Mouse (Mus musculus) kidney, postnatal 4 days (tissue): ENCODE data around the gene Utp18.

ENCODE experiments used
- DNase-seq, 2 experiments: peaks; one replicate each; pipeline ENCODE4 v3.0.0; 2021; ENCODE audit warnings: mixed read lengths in 2 of 2

Utp18 gene

GRCm38 (mm10) chr11:93828619-93829326 lies 56.8 kb downstream of the Utp18 start:
- no peak for DNase-seq

DNA sequence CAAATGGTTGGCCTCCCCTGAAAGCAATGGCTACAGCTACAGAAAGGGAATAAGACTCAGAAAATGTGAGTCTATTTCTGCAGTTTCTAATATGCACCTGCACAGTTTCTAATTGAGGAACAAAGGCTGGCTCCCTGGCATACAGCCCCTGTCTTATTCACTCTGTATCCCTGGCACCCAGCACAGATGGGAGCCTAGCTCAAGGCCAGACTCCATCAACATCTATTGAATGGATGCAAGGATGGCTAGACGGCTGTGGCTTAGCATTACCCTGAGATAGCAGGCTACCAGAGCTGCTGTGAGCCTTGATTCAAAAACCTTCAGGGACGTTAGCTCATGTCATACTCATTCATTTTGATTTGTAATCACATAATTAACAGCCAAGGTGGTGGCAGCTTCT lies 63.3 kb downstream of the Utp18 start:
- no peak for DNase-seq

DNA sequence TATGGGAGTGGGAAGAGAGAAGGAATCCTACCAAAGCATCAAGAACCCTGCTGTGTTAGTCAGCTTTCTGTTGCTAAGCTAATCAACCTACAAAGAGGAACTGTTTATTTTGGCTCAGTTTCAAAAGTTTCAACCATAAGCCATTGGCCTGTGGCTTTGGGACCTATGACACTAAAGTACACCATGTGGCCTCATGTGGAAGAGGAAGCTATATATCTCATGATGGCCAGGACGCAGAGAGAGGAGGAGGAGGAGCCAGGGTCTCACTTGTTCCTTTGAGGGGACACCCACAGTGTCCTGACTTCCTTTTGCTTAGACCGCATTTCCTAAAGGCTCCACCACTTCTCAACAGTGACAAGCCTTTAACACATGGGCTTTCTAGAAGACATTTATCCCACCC lies 64.0 kb downstream of the Utp18 start:
- DNase-seq = peak in 1 of 2 experiments; percentile 13

- DNase-seq = no peak
Measured at GRCm38 (mm10) chr11:93817966-93818738, 67.4 kb downstream of the Utp18 start.

DNA sequence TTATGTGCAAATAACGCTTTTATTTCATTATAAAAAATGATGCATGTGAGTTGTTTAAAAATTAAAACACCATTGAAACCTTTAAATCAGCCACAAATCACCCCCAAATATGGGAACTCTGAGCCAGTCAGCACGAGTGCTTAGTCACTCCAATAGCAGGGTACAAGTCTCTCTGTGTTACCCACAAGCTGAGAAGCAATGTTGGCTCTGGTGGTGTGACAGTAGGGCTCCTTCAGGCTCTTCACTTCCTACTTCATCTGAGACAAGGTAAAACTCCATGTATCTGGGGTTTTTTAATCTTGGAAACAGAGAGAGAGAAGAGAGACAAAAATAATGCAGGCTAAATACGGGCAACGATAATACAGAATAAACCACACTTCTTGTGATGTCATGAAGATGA lies 72.6 kb downstream of the Utp18 start:
- no peak for DNase-seq

GRCm38 (mm10) chr11:93812125-93812868 lies 73.3 kb downstream of the Utp18 start:
- DNase-seq = peak; percentile 54 to 63
